Mouse (Mus musculus) T-helper 1 cell (primary cell): ENCODE data around the gene Btbd9.

Experiments
- in situ Hi-C: fragments of 300-600 bp; cut with MboI, MseI; formaldehyde crosslinking; loops from one replicate; pipeline ENCODE4 v1.15.1; 2025; ENCODE audit warnings: high pct_unique_total_duplicates

The Btbd9 gene

GRCm38 (mm10) chr17:30395261-30395660 lies 181.0 kb downstream of the Btbd9 start:
- in situ Hi-C loops: no loop called here

- in situ Hi-C loops: no loop called here
These were observed 184.3 kb downstream of the Btbd9 start for GRCm38 (mm10) chr17:30392031-30392430.

- in situ Hi-C loops: no loop called here
These were observed 185.1 kb downstream of the Btbd9 start for GRCm38 (mm10) chr17:30391220-30391619.

- in situ Hi-C loops: no loop called here
These were observed 186.6 kb downstream of the Btbd9 start for GRCm38 (mm10) chr17:30389686-30390085.

- in situ Hi-C loops: no loop called here
These were observed 187.5 kb downstream of the Btbd9 start for GRCm38 (mm10) chr17:30388817-30389216.

- in situ Hi-C loops: no loop called here
These were observed 187.9 kb downstream of the Btbd9 start for GRCm38 (mm10) chr17:30388391-30388790.

- in situ Hi-C loops: no loop called here
These were observed 190.0 kb downstream of the Btbd9 start for GRCm38 (mm10) chr17:30386241-30386640.

GRCm38 (mm10) chr17:30383649-30384048 lies 192.6 kb downstream of the Btbd9 start:
- in situ Hi-C loops: no loop called here

GRCm38 (mm10) chr17:30378221-30379010 lies 197.9 kb downstream of the Btbd9 start:
- in situ Hi-C loops: no loop called here

GRCm38 (mm10) chr17:30377754-30378153 lies 198.5 kb downstream of the Btbd9 start:
- in situ Hi-C loops: no loop called here

GRCm38 (mm10) chr17:30375107-30375506 lies 201.2 kb downstream of the Btbd9 start:
- in situ Hi-C loops: no loop called here

- in situ Hi-C loops: no loop called here
These were observed 207.7 kb downstream of the Btbd9 start for GRCm38 (mm10) chr17:30368559-30368958.

GRCm38 (mm10) chr17:30364701-30365100 lies 211.6 kb downstream of the Btbd9 start:
- in situ Hi-C loops: no loop called here

GRCm38 (mm10) chr17:30363365-30363764 lies 212.9 kb downstream of the Btbd9 start:
- in situ Hi-C loops: no loop called here

GRCm38 (mm10) chr17:30360654-30361053 lies 215.6 kb downstream of the Btbd9 start:
- in situ Hi-C loops: no loop called here

GRCm38 (mm10) chr17:30359392-30359791 lies 216.9 kb downstream of the Btbd9 start:
- in situ Hi-C loops: no loop called here

GRCm38 (mm10) chr17:30355431-30355830 lies 220.9 kb downstream of the Btbd9 start:
- in situ Hi-C loops: no loop called here

GRCm38 (mm10) chr17:30354381-30354780 lies 221.9 kb downstream of the Btbd9 start:
- in situ Hi-C loops: no loop called here

GRCm38 (mm10) chr17:30348031-30348430 lies 228.3 kb downstream of the Btbd9 start:
- in situ Hi-C loops: no loop called here

- in situ Hi-C loops: no loop called here
These were observed 229.1 kb downstream of the Btbd9 start for GRCm38 (mm10) chr17:30347101-30347613.

- in situ Hi-C loops: no loop called here
These were observed 231.3 kb downstream of the Btbd9 start for GRCm38 (mm10) chr17:30345008-30345407.

- in situ Hi-C loops: no loop called here
These were observed 232.4 kb downstream of the Btbd9 start for GRCm38 (mm10) chr17:30343701-30344473.

GRCm38 (mm10) chr17:30341556-30341955 lies 234.7 kb downstream of the Btbd9 start:
- in situ Hi-C loops: no loop called here
